Mouse (Mus musculus) NIH3T3 (cell line): ENCODE data around the gene Bub1b.

Experiments
- DNase-seq: peaks from one replicate; pipeline ENCODE4 v3.0.0-alpha.2; 2012; ENCODE audit warnings: low read depth

Gene Bub1b

DNA sequence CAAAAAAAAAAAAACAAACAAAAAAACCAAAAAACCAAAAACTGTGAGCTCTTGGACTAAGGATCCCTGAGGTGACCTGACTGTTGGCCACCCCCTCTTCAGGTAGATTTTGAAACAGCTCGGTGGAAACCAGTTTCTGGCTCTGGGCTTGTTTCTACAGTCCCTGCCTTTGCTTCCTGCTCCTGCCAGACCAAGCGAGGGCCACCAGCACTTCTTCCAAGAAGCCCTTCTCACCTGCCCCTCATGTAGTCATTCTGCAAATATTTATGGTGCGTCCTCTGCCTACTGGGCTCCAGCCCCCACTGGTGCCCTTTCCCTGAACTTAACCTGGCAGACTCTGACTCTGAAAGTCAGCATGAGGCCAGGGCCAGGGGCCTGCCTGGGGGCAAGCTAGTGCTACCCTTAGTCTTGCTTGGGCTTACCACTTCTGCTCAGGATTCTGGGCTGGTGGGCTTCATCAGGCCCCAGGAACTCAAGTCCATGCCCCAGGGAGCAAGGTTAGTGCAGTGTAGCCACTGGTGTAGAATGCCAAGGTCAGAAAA is 67.0 kb downstream of the Bub1b start:
- no peak for DNase-seq

DNA sequence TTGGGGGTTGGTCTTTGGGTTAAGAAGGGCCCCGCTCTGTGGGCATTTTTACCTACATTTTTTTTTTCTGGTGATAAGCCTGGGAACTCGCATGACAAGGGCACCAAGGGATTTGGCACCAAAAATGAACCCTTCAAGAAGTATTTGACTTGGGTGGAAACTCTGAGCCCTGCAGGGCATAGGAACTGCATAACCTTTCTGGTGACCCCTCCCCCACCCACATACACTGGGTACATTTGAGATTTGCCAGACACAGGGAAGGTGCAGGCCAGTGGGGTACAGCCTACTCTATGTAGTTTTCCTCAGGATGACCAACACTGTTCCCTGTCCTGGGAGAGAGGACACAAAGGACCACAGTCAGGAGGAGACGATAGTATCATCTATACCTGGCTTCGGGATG is 67.6 kb downstream of the Bub1b start:
- no peak for DNase-seq

DNA sequence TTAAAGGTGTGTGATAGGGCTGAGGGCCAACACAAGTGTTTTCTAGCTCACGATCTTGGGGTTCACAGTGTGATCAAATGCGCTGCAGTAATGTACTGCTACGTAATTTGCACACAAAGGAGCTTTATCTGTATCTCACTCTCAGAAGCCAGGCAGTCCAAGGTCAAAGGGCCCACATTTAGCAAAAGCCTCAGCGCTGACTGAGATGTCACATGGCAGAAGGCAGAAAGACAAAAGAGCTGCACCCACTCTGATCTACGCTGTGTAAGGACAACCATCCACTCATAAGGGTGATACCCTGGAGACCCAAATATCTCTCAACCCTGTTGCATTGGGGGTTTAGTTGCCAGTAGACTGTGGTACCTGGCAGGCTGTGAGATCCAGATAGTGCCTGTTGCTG is 69.2 kb downstream of the Bub1b start:
- DNase-seq: no peak

DNA sequence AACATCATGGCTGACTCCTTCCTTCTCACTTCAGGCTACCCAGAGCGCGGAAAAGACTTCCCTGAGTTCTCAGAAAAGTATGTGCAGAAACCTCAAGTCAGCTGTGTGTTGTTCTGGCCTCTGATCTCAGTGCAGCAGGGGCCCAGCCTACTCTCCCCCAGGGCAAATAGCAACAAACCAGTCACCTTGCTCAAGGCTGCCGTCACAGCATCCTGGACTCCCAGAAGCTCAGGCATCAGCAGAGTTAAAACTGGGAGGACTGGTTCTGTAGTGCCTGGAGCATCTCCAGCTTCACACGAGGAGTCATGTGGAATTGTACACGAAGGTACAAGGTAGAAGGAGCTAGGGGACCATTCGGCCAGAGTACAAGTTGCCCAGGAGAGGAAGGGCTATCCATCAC is 71.2 kb downstream of the Bub1b start:
- DNase-seq: peak; percentile 78

DNA sequence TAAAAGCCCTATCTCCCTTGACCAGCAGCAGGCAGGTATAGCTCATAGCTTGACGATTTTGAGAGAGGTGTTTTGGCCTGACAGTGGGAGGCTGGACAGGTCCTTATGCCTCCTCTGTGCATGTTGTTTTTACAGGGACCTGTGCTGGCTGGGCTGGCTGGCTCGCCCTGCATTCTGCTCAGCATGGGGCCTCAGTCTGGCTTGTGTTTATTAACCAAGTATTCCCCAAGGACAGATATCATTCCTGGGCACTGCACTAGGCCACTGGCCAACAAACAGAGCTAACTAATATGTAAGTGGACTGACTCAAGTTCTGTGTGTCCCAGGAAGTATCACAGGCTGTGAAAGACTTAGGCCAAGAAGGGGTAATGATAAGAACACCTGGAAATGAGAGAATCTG is 71.8 kb downstream of the Bub1b start:
- DNase-seq: peak; percentile 91

DNA sequence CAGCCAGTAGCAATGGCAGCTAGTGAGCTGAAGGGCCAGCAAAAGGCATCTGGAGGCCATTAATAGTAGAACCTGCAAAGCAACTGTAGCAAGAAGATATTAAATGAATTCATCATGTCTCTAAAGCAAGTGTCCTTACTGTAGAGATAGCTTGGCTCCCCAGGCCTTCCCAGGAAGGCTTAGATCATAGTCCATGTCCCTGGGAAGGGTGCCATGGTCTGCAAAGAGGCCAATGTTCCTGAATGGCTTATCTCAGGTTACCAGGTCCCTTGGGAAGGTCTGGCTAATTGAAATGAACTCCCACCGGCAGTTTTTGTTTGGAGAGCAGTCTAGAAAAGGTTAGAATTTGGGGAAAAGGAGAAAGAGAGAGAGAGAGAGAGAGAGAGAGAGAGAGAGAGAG is 73.7 kb downstream of the Bub1b start:
- no peak for DNase-seq

DNA sequence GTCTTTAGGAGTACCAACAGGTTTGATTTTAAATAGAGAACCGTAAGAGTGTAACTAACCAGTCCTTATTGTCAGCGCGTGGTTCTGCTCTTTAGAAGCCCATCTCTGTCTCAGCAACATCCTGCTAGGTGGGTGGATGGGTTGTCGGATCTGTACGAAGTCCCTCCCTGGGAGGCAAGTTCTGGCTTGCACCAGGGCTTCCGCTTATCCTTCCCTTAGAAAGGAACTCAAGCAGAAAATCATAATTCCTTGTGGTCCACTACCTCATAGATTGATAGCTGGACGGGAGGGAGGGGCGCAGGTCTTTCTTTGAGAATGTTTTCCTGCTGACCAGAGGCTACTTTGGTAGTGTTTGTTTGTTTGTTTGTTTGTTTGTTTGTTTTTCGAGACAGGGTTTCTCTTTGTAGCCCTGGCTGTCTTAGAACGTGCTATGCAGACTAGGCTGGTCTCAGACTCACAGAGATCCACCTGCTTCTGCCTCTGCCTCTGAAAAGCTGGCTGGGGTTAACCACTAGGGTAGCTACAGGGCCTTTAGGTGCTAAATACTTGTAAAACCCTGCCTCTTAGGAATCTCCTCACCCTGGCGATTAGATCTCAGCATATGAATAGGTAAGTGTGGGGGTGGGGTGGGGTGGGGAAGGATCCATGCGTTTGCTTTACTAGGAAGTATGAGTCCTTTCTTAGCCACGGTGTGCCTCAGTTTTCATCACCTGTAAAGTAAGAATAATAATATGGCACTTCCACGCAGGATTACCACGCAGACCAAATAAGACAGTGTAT is 75.9 kb downstream of the Bub1b start:
- no peak for DNase-seq

DNA sequence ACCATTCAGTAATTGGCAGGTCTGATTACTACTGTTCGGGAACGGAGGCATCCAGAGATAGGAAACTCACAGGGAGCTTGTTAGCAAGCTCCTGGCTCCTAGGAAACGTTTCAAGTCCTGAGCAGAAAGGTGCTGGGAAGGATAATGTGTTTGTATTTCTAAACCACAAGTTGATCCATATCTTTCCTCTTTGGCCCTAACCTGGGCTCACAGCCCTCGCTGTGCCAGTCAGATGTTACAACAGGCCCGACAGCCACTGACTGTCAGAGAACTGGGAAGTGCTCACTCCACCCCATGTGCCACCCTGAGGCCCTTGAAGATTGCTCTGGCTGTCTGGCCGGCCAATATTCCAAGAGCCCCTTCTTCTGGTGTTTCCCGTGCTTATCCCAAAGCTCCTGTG is 76.5 kb downstream of the Bub1b start:
- DNase-seq: no peak

DNA sequence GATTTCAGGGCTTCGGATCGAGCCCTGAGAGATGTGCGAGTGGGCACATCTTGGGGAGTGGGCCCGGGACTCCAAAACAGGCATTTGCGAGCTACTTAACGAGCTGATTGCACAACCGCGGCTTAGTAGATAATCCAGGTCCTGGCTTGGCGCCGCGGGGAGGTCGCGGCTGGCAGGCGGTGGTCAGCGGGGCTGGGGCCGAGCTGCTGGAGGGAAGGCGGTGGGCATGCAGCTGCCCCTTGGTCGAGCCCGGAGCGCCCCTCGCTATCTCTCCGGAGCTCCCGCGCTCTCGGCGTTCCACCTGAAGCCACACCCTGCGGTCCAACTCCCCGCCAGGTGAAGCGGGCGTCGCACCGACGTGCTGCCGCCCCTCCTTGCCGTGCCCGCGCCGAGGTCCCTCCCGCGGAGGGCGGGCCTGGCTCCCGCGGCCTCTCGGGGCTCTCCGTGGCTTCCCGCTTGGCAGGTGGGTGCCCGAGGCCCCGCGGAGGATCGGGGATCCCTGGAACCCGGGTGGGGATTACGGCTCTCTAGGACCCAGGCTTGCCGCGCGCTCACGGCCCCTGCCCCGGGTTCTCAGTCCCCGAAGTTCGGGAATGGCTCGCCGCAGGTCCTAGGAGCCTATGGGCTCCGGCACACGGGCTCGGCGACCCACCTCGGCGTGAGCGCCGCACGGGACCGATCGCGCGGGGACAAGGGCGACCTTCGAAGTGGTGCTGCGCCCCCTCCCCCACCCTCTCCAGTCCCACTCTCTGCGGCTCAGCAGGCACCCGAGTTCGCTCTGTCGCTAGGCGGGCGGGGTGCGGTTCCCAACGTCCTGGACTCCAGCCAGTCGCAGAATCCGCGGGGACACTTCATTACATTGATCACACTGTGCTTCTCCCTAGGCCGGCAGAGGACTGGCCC is 79.1 kb downstream of the Bub1b start:
- DNase-seq: no peak

DNA sequence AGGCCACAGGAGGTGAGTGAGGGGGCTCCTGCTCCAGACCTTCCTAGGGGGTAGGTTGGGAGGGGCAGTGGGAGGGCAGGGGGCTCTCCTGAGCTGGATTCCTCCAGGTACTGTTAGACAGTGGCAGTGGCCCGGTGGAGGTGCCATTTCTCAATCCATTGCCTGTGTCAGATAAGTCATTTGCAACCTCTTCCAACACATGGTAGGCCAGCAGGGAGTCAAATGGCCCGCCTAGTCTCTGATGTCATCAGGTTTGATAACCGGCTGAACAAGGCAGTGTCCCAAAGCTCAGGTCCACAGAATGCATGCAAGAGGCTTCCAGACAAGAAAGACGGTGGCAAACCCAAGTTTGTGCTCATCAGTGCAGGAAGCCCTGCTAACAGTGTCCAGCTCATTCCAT is 79.8 kb downstream of the Bub1b start:
- DNase-seq: no peak

DNA sequence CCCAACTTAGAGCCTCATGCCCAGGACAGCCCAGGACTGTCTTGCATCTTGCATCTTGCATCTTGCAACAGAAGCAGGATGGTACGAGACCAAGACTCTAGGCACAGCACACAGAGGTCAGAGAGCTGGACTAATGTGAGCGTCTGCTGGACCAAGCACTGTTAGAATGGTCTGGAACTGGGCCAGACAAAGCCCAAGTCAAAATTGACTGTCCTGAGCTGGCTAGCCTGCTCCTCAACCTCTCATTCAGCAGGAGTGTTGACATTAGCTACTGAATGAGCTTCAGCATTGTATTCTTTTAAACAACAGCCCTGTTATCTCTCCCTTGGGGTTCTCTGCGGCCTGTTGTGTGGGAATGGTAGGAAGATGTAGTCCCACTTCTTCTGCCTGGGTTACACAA is 81.6 kb downstream of the Bub1b start:
- no peak for DNase-seq

DNA sequence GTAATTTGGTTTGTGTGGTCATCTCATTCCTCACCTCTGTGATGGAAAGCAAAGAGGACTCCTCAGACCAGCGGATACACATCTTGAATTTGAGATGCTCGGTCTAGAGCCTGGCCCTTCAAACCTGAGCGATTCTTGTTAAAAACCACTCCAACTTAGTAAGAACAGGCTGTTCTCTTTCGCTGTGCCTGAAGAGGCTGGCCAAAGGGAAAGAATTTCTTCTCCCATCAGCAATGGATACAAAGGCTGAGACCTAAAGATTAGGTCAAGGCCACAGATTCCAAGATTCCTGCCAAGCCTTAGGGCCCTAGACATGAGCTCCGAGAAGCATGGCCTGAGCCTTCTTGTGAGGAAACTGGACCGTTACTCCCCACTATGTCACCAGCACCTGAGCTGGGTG is 82.9 kb downstream of the Bub1b start:
- DNase-seq: no peak

DNA sequence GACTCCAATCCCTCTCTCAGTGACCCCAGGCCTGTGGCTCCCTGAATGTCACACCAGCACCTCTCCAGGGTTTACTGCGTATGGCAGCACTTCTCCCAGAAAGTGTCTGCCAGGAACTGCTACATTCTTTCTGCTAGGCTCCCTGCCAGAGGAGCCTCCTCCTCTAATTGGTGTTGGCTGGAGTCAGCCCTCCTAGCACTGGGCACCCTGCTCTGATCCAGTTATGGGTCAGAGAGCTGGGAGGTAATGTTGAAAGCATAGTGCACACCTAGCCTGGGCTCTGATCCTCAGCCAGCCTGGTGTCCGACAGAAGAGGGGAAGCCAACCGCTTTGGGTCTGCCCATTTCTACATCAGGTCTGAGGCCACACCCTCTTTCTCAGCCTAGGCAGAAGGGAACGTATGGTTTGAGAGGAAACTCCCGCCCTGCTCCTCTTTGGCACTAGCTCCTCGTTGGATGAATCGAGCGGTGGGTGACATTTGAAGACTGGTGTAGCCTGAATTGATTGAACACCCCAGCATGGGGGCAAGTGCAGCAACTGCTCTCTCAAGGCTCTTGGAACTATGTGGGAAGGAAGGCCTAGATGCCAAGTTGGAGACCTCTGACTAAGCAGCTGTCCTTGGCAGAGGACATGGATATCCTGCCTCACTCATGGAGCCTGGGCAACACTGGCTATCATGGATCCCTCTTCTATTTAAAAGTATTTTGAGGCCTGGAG is 84.7 kb downstream of the Bub1b start:
- peak; percentile 66 for DNase-seq

DNA sequence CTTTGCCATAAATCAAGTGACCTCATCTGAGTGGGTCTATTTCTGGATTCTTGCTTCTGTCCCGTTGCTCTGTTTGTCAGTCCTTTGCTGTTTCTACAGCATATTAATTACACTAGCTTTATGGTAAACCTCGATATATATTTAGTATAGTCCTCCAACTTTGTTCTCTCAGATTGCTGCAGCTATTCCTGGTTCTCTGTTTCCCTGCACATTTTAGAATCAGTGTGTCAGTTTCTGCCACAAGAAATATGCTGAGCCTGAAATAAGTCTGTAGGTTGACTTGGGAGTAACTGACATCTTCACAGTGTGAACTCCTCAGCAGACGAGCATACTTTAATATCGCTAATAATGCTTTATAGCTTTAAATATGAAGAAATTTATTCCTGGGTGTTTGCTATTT is 87.1 kb downstream of the Bub1b start:
- no peak for DNase-seq

DNA sequence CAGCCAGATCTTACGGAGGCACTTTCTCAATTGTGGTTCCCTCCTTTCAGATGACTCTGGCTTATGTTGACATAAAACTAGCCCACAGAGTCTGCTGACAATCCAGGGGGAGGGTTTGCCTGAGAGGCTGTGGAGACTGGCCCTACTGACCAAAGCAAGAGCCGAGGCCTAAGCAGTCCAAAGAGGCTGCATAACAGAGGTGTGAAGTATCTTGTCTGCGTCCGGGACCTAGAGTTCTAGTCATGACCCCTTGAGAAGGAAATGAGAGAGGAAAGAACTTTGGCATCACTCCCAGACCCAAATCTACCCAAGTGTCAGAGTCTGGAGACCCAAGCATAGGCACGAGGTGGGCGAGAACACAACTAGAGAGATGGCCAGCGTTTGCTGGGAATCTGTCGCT is 88.7 kb downstream of the Bub1b start:
- DNase-seq: peak; percentile 42

DNA sequence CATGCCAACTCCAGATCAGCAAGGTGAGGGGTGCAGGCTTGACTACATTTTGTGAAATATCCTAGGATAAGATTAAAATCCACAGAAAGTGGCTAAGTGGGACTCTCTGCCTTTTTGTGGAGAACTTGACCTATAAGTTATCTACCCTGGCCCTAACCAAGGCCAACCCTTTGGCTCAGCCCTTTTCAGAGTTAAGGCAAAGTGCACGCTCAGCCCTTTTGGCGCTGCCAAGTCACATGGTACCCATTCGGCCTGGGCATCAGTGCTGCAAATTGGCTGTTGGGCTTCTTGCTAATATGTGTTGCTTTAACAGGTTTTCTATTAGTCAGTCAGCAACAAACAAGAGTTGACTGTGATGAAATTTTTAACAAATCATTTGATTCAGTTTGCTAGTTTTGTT is 89.8 kb downstream of the Bub1b start:
- DNase-seq: no peak

DNA sequence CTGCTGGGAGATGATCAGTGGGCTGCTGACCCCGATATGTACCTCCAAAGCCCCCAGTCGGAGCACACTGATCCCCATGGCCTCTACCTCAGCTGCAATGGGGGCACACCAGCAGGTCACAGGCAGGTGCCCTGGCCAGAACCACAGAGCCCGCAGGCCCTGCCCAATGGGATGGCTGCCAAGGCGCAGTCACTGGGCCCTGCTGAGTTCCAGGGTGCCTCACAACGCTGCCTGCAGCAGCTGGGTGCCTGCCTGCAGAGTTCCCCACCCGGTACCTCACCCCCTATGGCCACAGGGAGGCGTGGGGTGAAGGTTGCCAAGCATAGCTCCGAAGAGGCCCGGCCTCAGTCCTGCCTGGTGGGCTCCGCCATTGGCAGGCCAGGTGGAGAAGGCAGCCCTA is 91.9 kb downstream of the Bub1b start:
- peak; percentile 39 for DNase-seq
